Mouse (Mus musculus) cerebellum, adult (tissue): ENCODE results near the gene Tmem8b.

Experiments
- ATAC-seq: cut with Nextera tagmentation; 2 replicates; pipeline ENCODE4 v1.9.2; 2017; ENCODE audit warnings: mild to moderate bottlenecking, moderate library complexity, mixed read lengths; ENCODE audit not compliant: insufficient number of reproducible peaks, low FRiP score, low TSS enrichment

The Tmem8b gene

DNA sequence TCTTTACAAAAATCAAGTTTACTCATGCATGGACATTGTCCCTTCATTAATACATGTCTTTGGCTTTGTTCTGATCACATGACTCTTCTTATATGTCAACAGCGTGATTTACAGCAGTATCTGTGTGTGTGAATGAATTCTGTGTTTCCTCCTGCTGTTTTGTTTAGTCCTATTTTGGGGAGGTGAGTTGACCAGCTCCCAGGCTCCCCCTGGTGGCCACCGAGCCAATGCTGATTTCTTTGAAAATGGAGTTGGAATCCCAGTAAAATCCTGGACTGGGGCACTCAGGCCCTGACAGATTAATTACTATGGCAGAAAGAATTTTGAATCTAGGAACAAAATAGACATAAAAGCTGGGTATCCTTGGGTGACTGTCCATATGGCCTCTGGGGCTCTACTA, 43.0 kb downstream of the Tmem8b start:
- ATAC-seq, result peak; percentile 61; the same call in 1 of the 2 replicates

DNA sequence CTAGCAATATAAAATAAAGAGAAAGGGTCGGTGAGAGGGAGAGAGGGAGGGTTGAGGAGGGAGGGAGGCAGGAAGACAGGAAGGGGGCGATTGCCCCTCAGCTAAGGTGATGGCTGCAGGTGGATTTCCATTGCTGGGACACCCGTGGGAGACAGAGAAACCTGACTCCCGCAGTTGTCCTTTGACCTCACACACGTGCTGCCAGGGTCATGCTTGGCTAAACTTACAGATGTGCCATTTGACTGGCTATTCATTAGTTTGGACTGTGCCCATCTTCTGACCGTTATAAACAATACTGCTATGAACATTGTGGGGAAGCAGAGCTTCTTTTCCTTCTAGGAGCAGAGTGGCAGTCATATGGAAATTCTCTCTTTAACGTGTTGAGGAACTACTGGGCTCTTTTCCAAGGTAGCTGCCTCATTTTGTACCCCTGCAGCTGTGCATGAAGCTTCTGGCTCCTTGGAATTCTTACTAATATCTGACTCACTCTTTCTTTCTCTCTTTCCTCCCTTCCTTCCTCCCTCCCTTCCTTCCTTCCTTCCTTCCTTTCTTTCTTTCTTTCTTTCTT, 45.0 kb downstream of the Tmem8b start:
- no peak for ATAC-seq

DNA sequence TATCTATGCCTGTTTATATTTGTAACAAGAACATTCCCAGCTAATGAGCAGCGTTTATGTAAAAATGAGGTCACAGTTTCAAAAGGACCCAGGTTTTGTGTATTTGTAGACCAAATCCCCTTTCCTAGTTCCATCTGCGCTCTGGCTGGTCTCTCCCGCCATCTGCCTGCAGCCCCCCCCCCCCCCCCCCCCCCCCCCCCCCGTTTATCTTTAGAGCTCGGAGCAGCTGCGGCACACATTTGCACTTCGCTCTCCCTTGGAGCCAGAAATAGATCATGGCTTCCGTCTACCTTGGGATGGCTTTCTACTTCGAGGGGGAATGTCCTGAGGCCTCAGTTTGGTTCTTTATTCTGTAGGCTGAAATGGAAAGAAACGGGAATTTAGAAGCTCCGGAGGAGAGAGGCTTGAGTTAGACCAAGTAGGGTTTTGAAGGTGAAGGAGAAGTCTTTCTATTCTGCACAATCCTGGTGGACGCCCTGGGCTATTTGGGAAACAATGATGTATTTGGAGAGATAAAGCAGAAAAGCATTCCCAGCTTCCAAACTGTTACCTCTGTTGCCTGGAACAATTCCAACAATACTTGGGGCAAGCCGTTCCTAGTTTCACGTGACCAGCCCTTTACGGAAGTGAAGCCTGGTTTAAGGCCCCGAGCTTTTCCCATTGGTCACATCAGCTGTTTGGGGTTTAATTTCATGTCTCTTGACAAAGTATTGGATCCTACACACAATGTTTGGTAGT, 51.9 kb downstream of the Tmem8b start:
- no peak for ATAC-seq

DNA sequence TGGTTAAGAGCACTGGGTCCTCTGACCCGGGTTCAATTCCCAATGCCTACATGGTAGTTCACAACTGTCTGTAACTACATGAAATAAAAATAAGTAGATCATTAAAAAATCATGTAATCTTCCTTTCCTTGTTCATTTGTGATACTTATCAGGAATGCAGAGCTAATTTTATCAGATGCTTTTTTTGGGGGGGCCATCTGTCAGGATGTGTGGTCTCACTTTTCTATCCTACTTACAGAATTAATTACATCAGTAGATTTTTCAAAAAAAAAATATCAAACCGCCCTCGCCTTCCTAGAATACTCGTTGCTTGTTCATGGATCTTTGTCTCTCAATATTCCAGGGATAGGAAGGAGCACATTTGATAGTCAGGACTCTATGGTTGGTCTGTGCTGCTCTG, 53.4 kb downstream of the Tmem8b start:
- no peak for ATAC-seq

DNA sequence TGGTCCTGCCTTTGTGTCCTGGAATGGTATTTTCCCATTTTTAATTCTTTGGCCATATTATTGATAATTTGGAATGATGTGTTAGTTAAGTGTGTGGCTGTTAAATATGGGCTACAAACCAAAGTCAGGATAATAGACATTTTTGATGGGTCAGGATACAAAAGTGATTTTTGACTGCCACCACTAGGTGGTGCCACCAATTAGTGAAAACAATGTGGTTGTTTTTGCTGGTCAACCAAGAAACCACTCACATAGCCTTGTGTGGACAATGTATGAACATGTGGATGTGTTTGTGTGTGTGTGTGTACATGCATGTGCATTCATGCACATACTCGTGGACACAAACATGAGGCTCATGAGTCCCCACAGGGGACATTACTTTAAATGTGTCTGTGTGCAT, 56.0 kb downstream of the Tmem8b start:
- ATAC-seq, result no peak

DNA sequence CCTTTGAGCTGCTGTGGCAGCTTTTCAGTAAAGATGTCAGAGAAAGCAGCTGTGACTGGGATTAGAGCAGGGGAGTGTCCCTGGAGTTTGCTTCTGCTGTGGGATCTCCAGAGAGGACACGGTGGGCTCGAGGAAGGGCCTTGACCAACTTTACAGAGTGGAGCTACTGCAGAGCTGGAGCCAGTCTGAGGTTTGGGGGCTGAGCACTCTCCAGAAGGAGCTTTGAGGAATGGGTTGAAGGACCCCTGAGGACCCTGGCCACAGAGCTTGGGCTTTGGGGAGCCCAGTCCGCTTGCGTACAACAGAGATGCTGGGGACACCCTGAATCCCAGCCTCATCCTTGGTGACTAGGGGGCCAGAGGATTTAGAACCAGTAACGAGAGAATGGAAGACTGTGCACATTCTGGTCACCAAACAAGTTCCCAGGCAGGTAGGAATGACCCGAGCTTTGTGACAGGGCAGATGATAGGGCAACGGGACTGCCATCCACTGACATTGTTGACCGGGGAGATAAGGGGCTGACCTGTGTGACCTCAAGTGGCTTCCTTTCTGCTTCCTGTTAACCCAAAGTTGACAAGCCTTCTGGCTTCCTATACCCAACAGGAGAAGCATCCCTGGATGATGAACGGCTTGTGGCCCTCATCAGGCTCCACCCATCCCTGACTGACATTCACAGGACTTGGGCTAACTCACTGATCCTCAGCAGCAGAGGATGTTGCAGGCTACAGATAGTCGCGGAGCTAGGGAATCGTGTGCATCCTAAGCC, 57.6 kb downstream of the Tmem8b start:
- ATAC-seq, result no peak

DNA sequence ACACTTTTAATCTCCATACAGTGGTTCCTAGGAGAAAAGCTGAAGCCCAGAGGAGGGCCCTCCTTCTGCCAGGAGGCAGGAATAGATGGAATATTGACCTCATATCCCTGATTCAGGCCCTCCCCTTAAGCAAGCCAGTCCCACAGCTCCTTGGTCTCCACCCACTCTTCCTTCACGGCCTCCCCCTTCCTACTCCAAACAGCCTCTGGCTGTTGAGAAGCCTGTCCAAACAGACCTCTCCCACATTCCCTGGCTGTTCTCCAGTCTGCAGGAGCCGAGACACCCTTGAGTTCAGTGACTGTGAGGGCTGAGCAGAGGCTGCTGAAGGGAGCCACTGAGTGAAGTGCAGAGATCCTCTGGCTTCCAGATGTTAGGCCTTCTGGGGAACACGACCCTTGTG, 58.2 kb downstream of the Tmem8b start, which contains the start of gene Hrct1:
Gene Hrct1, plus strand, starts transcription at position 194 of the 400 bp plus-strand sequence.
- no peak for ATAC-seq

DNA sequence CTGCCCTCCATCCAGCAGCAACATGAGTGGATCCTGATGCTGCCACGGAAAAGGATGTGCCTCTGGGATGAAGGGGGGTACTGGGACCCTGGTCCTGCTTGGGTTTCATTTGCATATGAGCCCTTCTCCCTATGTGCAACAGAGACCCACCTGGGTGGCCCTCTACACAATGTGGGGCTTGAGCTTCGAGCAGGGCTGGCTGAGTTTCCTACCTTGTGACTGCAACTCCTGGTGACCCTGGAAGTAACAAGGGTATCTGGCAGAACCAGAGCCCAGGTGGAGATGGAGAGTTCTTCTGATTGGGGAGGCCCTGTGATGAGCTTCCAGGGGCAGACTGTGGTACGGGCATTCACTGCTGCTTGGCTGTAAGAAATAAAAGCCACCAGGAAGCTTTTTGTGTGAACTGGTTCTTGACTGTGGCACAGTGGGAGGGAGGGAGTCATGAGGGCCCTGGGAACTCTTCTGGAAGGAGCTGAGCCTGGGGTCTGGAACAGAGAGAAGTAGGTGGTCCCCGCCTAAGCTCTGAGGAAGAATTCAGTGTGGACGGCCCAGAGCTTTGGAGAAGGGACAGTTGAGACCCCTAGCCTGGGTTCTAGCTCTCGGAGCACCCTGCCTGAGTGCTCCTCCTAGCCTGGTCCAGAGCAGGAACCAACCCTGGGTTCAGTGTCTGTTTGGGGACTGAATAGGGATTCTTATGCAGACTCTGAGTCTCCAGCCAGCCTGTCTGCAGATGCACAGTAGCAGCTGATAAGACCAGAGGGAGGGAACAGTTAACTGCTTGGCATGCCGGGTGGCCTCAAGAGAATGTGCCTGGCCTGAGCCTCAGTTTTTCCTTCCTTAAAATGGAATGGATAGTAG, 59.2 kb downstream of the Tmem8b start:
- ATAC-seq, result no peak

DNA sequence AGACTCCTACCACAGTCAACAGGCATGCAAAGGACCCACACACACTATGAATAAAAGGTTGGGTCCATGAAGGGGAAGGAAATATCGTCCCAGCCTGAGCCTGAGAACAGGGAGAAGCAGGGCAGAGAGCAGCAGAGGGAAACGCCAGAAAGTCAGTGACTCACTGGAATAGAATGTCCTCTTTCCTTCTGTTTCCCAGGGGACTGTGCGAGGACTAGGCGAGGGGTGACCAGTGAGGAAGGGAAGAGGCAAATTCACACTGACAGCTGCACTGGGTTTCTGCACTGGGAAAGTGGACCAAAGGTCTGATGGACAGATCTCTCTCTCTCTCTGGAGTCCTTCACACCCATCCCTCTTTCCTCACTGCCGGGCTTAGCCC, 59.8 kb downstream of the Tmem8b start:
- no peak for ATAC-seq

DNA sequence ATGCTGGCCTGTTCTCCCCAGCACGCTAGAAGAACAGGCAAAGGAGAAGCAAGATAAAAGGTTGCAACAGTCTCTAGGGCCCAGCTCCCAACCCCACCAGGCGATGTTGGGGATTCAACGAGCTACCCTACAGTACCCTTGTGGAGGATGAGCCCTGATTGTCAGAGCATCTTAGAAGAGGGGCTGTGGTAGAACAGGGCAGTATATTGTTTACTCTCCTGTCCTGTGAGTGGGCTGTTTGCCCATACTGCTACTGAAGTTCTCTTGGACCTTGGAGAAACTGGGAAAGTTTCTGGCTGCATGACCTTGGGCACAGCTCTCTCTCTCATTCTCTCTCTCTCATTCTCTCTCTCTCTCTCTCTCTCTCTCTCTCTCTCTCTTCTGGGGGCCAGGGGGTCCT, 60.4 kb downstream of the Tmem8b start:
- ATAC-seq, result no peak

DNA sequence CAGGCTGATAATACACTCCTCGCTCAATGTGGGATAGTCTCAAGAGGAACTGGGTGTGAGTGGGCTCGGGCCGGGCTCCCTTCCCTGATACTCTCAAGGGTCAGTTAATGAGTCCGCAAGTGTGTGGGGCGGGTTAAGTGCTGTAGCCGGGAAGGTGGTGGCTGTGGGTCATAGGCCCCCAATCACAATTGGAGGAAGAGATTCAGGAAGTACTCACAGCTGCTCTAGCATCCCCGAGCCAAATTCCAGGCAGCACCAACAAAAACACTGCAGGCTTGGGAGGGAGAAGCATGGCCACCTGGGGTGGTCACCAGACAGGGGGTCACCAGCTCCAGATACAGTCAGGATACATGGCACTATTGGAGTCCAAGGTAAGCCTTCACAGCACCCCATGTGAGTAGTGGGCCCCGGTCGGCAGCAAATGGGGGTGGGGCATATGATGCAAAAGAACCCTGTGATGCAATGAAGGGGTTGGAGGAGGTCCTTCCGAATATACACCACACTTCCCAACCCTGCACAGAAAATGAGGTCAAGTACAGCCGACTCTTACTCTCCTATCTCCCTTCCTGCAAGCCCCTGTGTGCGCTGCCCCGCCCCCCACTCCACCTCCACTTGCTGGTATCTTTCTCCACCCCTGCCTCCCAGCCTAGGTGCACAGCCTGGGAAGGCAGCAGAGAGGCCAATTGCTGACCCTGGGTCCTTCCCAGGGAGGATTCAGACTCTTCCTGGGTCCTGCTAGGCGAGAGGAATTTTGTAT, 61.2 kb downstream of the Tmem8b start, which contains the start of gene Spaar:
Gene Spaar, plus strand, starts transcription at position 241 of the 757 bp plus-strand sequence.
- no peak for ATAC-seq

DNA sequence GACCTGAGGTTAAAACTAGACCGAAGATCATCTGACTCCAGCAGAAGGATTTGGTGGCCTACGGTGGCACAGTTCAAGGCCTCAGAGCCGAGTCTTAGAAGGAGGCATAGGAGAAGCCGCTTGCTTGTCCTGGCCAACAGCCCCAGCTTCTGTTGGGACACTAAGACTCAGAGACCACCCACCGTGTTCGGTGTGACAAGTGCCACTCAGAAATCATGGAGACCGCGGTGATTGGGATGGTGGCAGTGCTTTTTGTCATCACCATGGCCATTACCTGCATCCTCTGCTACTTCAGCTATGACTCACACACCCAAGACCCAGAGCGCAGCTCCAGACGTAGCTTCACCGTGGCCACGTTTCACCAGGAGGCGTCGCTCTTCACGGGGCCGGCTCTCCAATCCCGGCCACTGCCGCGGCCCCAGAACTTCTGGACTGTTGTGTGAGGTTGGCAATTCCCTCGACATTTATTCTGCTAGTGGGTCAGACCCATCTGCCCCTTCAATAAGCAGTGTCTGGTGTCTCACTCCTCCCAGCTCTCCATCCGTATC, 62.1 kb downstream of the Tmem8b start:
- no peak for ATAC-seq

DNA sequence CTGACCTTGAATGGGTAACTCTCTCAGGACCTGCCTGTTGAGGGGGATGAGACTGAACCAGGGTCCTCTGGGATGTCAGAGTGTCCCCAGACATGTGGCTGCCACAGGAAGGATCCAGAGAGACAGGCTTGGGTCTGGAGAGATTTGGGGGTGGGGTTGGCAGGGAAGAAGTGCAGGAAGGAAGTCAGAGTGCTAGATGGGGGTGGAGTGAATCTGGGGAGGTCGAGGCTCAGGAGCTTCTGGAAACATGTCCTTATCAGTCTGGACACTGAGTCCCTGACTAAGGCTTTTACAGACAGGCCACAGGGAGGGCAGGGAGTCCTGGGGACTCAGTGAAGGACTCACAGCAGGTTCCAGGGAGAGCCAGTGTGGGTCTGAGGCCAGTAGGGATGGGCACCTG, 63.4 kb downstream of the Tmem8b start:
- ATAC-seq, result no peak

DNA sequence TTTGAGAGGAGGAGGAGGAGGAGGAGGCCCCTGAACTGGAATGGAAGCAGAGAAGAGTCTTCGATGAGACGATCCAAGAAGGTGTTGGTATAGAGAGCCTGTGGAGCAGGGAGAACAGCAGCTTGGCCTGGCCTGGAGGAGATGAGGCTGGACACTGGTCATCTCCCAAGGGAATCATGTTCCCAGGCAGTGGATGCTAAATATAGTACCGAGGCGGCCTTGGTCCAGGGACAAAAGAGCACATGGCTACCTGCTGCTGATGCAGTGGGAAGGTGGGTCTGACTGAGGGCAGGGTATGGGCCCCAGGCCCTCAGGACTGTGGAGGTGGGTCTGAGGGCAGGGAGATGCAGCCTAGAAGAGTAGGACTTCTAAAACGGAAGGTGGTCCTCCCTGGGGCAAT, 64.4 kb downstream of the Tmem8b start:
- no peak for ATAC-seq

DNA sequence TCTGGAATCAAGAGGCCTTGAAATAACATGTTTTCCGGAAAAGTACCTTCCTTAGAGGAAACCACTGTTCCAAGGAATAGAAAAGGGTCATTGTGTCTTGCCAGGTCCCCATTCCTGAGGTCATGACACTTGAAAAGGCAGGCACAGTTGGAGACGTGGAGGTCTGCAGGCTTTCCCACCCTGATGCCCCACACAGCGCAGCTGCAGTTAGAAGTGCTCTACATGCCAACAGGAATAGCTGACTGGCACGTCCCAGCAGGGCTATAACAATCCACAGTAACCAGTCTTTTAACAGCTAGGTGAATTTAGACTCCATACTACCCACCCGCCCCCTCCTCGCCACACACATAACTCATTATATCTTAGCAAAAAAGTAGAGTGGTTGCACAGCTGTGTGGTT, 68.4 kb downstream of the Tmem8b start:
- no peak for ATAC-seq

DNA sequence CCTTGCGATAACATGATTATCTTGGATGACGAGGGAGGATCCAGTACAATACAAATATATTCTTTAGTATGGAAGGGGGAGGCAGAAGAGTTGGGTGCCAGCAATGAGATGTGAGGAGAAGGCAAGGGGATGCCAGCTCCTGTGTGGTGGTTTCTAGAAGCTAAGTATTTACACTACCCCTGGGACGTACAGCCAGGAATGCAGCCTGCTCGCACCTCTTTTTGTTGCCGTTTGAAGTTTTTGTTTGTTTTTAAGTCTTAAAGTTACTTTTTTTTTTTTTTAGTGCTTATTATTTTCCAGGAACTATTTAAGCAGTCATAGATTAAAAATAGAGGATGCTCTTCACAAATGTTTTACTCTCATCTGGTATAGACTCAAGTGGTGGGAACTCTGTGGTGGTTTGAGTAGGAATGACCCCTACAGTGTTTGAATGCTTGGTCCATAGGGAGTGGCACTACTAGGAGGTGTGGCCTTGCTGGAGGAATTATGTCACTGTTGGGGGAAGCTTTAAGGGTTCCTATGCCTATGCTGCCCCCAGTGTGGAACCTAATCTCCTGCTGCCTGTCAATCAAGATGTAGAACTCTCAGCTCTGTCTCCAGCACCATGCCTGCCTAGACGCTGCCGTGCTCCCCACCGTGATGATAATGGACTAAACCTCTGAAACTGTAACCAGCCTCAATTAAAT, 70.4 kb downstream of the Tmem8b start:
- no peak for ATAC-seq

DNA sequence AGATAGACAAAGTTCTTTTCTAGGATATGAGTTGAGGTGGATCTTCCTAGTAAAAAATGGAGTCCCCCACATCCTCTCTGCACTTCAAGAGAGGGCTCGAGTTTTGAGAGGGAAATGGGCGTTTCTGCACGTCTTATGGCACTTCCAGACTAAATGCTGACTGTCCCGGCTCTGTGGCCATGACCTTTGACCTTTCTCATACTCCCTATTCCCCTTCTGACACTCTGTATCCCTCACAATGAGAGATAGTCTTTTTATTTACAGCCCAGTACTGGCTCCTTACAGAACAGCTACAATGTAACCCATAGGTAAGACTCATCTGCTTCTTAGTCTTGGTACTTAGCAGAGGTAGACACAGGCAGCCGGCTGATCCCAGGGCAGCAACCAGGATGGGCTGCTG, 72.8 kb downstream of the Tmem8b start:
- no peak for ATAC-seq
